Mouse (Mus musculus) lung, postnatal 0 days (tissue): ENCODE data around the gene Tcp11l1.

Source experiments
- CTCF ChIP-seq: IDR thresholded peaks from 2 replicates; pipeline ENCODE4 v1.5.1; 2016; ENCODE audit warnings: antibody characterized with exemption, mild to moderate bottlenecking
- EP300 ChIP-seq: IDR thresholded peaks from 2 replicates; pipeline ENCODE4 v1.6.1; 2016; ENCODE audit warnings: antibody characterized with exemption, mild to moderate bottlenecking, control low read depth

DNA sequence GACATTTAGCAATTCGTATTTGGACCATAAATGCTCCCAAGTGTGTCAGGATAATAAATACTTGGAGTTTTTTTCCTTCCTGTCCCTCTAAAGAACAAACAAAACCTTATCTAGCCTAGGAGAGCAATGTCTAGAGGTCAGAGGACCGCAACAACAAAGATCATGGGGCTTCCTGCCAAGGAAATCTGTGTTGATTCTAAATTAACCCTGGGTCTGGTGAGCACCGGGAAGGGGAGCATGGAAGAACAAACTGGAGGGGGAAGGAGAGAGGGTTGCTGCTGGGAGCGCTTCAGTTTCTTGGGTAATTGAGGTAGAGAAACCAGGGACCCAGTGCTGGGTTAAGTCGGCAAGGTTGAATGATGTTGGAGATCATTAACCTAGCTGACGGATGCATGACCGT is 31.2 kb upstream of the Tcp11l1 start:
- no peak for TF ChIP-seq CTCF
- no peak for TF ChIP-seq EP300
